Mouse (Mus musculus): Measurements from ENCODE around the gene Pde4dip.
A peak's percentile ranks its signal among the peaks of the same experiment; 100 is the strongest.

Pde4dip gene

DNA sequence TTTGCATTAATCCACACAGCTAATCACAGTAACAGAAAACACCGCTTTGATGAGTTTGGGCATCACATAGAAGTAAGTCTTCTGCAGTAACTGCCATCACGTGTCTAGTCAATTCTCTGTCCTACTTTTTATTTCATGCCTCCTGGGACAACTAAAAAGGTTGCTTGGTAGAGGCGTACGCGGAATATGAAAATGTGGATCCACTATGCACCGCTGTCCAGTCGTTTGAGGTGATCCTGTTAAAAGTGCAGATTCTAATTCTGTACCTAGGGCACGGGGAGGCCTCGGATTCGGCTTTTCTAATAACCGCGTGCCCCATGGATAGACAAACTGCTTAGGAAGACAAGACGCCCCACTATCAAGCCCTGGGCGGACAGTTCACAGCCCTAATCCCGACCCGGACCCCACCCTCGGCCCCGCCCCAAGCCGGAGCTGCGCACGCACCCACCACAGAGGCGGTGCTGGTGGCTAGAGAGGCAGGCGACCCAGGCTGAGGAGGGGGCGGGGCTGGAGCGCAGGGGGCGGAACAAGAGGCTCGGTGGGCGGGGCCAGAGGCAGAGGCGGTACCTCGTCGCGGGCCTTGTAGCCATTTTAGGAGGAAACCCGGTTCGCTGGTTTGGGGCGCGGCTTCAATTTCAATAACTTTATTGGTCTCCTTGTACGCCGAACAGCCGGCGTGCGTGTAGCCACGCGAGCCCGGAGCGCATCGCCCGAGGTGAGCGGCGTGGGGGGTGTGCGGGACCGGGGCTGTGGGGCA is 230.7 kb downstream of the Pde4dip start, which contains the start of gene Prkab2:
Prkab2 (plus strand) TSS at position 539 of the 757 bp plus-strand sequence.
- peak; percentile 98 for DNase-seq (ENCODE audit: extremely low read depth, insufficient read length, low spot score)

DNA sequence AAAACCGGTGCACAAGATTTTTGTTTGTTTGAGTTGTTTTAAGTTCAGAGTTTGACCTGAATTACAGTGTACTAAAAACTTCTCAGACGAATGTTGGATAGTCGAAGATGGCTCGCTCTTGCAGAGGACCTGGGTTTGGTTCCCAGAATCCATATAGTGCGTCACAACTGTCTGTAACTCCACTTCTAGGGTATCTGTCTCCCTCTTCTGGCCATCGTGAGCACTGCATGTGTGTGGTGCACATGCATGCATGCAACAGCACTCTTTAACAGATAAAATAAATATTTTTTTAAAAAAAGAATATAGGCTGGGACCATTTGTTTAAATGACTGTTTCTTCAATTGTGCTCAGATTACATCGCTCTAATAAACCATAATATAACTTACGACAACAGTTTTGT is 233.6 kb downstream of the Pde4dip start:
- DNase-seq (ENCODE audit: extremely low read depth, insufficient read length, low spot score), result no peak

DNA sequence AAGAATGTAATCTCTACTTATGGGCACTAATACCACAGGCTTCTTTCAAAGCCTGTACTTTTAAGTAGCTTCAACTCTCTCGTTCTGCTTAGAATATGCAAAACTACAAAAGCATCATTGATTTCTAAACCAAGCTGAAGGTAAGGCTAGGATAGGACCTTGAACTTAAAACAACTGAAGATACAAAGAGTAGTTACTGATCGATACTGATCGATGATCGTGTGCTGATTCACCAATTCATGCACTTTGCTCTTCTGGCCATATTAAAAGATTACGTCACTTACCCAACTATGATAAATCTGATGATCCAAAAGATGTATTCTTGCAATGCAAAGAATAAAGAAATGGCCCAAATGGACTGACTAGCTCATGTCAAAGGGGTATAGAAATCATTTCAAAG is 234.7 kb downstream of the Pde4dip start:
- DNase-seq (ENCODE audit: extremely low read depth, insufficient read length, low spot score), result no peak

DNA sequence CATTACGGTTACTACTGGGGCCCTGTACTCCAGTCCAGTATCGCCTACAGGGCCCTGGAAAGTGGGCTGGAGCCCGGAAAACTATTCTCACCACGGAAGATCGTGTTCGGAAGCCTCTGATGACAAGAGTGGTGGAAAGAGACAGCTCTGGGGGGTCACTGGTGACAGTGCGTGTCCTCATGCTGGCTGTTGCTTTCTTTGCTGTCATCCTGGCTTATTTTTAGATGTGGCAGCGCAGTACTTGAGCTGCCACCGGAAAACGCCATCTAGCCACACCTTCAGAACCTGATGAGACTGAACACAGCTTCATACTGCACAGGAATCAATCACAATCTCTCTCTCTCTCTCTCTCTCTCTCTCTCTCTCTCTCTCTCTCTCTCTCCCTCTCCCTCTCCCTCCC is 236.9 kb downstream of the Pde4dip start:
- no peak for DNase-seq (ENCODE audit: extremely low read depth, insufficient read length, low spot score)

DNA sequence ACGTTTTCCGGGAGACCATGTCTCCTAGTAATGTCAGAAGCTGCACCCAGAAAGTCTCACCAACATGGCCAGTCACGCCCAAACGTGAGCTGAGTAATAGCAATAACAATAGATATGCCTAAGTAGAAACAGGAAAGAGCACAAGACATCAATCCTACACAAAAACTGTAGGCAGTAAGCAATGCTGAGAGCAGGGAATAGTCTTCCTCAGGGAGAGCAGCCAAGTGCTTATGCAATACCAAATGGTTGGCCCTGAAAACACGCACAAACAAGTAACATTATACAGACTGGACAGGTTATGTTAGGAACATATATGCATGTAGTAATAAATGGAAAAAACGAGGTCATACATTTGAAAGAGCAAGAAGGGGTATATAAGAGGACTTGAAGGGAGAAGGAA is 239.0 kb downstream of the Pde4dip start:
- DNase-seq (ENCODE audit: extremely low read depth, insufficient read length, low spot score), result no peak

GRCm38 (mm10) chr3:97649022-97649421 is 239.5 kb downstream of the Pde4dip start:
- no peak for DNase-seq (ENCODE audit: extremely low read depth, insufficient read length, low spot score)

DNA sequence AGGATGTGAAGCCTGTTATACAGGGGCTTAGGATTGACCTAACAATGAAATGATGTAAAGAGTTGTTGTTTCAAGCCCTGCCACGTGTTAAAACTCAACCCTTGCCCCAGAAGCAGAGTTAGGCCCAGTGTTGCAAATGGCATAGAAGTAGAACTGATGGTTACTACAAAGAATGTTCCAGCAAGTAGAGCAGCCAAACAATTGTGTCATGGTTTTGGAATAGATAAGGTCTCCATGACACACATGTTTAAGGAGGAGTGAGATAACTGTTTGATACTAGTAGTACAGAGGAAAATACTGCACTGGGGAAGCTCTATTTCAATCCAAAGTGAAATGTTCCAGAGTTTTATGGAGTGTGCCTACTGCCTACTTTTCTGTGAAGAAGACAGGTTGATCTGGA is 240.0 kb downstream of the Pde4dip start:
- no peak for DNase-seq (ENCODE audit: extremely low read depth, insufficient read length, low spot score)

- no peak for DNase-seq (ENCODE audit: extremely low read depth, insufficient read length, low spot score)
Measured at GRCm38 (mm10) chr3:97642001-97642400, 246.5 kb downstream of the Pde4dip start.

DNA sequence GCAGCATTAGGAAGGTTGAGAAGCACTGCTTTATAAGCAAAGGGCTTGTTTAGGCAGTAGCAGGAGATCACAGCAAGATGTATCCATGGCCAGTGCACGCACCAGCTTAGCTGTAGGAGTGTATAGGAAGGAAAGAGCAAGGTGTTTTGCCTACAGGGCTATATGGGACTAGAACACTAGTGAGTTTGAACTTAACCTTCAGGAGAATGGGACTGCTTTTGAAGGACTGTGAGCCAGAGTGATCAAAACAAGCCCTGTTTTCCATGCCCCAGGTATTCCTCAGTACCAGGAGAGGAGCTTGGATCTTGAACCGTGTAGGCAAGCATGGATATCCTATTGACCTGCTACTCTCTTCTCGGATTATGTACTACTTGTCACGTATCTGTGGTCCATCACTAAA is 247.1 kb downstream of the Pde4dip start:
- DNase-seq (ENCODE audit: extremely low read depth, insufficient read length, low spot score), result no peak

Measured in 3134 (cell line).